Mouse (Mus musculus): Measurements from ENCODE around the gene Prkcd. TPM values are rescaled to one million over a fixed set of nuclear protein-coding genes. Genes with fewer than 3 reads are reported as not detected.

The Prkcd gene
- polyA plus RNA-seq, 2 experiments = 11.4 to 18.7 TPM

DNA sequence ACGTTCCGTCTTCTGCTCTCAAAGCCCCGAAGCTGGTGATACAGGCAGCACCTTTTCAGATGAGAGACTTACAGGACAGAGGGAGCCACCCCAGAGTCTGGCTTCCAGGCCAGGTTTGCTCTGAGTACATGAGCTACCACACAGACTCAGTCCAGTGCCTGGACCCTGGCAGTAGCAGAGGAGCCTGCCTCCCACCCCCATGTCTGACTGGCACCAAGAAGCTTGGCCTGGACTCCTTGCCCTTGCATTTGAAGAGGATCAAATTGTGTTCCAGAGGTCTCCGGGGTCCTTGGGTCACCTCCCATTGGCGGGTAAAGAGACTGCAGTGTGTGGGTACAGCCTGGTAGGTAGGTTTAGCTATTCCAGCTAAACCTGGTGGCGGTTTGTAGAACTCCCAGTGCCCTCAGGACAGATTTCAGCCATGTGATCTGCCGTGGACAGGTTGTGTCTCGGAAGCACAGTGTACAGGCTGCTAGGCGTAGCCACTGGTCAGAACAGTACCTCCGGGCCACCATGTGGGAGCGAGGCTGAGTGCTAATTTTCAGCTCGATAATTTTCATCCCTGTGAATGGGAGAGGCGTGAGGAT, 65.1 kb downstream of the Prkcd start:
- H3K9ac ChIP-seq (replicated peaks) = no peak overlapping the region
- ATAC-seq (ENCODE audit: insufficient read depth) (no peak), DNase-seq (ENCODE audit: low read depth in 3 of 3, low spot score in 3 of 3) (no peak)
- WGBS (ENCODE audit: insufficient replicate concordance) = 79% methylated on average over 13 of the region's 13 CpGs
- H3K36me3 ChIP-seq (replicated peaks; ENCODE audit: control insufficient read depth, insufficient read depth, low read depth) = peaks cover 50% of the 10 kb centered on the region
- no peak overlapping the region for H3K4me3 ChIP-seq (ENCODE audit: insufficient read depth in 1 of 2, low read depth in 2 of 2, low read length in 2 of 2)
- no peaks in the 10 kb centered on the region for H3K27me3 ChIP-seq (ENCODE audit: control insufficient read depth, insufficient read depth, low read length)
- peaks cover 24 to 30% of the 10 kb centered on the region in 2 experiments for H3K4me1 ChIP-seq (replicated peaks; ENCODE audit: control insufficient read depth in 2 of 2, insufficient read depth in 2 of 2, low read length in 1 of 2)
- TF ChIP-seq EP300 (IDR thresholded peaks at IDR 0.05; ENCODE audit: low read depth) = no peak
- TF ChIP-seq CTCF (IDR thresholded peaks at IDR 0.05; ENCODE audit: low read depth) = peak; percentile 21; the same call in 1 of the 2 replicates
- H3K9me3 ChIP-seq (ENCODE audit: control insufficient read depth, low read length) = no peaks in the 10 kb centered on the region
- peak overlapping the region; percentile 81 for H3K27ac ChIP-seq
- H3K4me2 ChIP-seq (ENCODE audit: low read depth) = no peak overlapping the region

DNA sequence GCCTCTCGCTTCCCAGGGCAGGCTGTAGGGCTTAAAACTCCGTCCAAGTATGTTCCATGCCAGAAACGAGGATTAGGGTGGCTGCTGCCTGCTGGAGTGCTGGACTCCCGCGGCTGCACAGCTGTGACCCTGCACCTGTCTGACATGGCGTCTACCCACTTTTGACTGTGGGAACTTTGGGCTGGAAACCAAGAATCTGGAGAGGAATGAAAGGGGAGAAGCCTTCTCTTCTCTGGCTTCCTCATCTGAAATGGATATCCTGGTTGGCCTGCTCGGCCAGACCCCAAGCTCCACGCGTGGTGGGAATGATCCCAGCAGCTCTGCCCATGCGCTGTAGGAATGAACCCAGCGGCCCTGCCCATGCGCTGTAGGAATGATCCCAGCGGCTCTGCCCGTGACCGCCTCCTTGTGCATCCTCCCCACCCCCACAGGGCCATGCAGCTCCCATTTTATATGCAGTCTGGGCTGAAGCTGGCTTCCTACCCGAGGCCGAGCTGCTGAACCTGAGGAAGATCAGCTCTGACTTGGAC, 66.6 kb downstream of the Prkcd start:
- Histone ChIP-seq H3K27me3 (ENCODE audit: control insufficient read depth, insufficient read depth, low read length) (no peaks in the 10 kb centered on the region), H3K4me3 (ENCODE audit: insufficient read depth in 1 of 2, low read depth in 2 of 2, low read length in 2 of 2) (no peak overlapping the region), H3K27ac (no peak overlapping the region), H3K9ac (replicated peaks) (no peak overlapping the region), H3K4me1 (replicated peaks; ENCODE audit: control insufficient read depth in 2 of 2, insufficient read depth in 2 of 2, low read length in 1 of 2) (peaks cover 18 to 24% of the 10 kb centered on the region in 2 experiments), H3K9me3 (ENCODE audit: control insufficient read depth, low read length) (no peaks in the 10 kb centered on the region), H3K36me3 (replicated peaks; ENCODE audit: control insufficient read depth, insufficient read depth, low read depth) (peaks cover 40% of the 10 kb centered on the region), H3K4me2 (ENCODE audit: low read depth) (no peak overlapping the region)
- no peak for DNase-seq (ENCODE audit: low read depth in 3 of 3, low spot score in 3 of 3)
- no peak for ATAC-seq (ENCODE audit: insufficient read depth)
- WGBS (ENCODE audit: insufficient replicate concordance) = 90% methylated on average over 17 of the region's 17 CpGs
- TF ChIP-seq CTCF (IDR thresholded peaks at IDR 0.05; ENCODE audit: low read depth) = no peak
- TF ChIP-seq EP300 (IDR thresholded peaks at IDR 0.05; ENCODE audit: low read depth) = no peak

DNA sequence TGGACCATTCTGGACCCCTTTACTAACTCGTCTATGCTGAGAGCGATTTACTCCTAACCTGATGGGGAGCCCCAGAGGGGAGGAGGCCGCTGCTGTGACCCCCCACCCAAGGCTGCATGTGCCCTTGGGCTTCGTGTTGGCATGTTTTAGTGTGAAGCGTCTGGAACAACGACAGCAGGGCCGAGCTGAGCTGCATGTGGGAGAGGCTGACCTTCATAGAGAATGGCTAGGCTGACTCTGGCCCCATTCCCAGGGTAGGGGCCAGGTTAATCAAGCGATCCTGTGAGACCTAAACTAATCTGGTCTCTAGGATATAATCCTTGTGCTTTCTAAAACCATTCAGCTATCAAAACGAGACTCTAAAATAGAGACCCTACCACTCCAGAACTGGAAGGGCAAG, 68.3 kb downstream of the Prkcd start:
- ATAC-seq (ENCODE audit: insufficient read depth) (no peak), DNase-seq (ENCODE audit: low read depth in 3 of 3, low spot score in 3 of 3) (no peak)
- Histone ChIP-seq H3K9ac (replicated peaks) (no peak overlapping the region), H3K4me3 (ENCODE audit: insufficient read depth in 1 of 2, low read depth in 2 of 2, low read length in 2 of 2) (no peak overlapping the region), H3K4me2 (ENCODE audit: low read depth) (no peak overlapping the region), H3K36me3 (replicated peaks; ENCODE audit: control insufficient read depth, insufficient read depth, low read depth) (peaks cover 40% of the 10 kb centered on the region), H3K9me3 (ENCODE audit: control insufficient read depth, low read length) (no peaks in the 10 kb centered on the region), H3K27ac (no peak overlapping the region), H3K4me1 (replicated peaks; ENCODE audit: control insufficient read depth in 2 of 2, insufficient read depth in 2 of 2, low read length in 1 of 2) (peaks cover 7 to 16% of the 10 kb centered on the region in 2 experiments), H3K27me3 (ENCODE audit: control insufficient read depth, insufficient read depth, low read length) (no peaks in the 10 kb centered on the region)
- WGBS (ENCODE audit: insufficient replicate concordance) = 81% methylated on average over 9 of the region's 9 CpGs
- no peak for TF ChIP-seq CTCF (IDR thresholded peaks at IDR 0.05; ENCODE audit: low read depth)
- TF ChIP-seq EP300 (IDR thresholded peaks at IDR 0.05; ENCODE audit: low read depth) = no peak

DNA sequence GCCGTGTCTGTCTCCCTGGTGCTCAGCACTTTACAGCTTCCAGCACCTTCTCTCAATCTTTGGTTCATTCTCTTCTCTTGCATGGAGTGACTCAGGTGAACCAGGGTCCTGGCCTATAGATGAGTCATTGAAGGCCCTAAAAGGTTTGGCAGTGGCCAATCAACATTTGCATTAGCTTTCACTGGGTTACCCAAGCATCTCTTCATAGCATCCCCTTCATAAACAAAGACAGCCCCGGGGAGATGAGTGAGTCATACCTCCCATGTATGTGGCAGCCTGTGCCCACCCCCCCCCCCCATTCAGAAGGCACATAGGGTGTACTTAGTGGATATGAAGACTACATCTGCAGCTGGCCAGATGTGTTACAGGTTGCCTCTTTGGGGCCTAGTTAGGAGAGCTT, 69.4 kb downstream of the Prkcd start:
- 78% methylated on average over 2 of the region's 2 CpGs for WGBS (ENCODE audit: insufficient replicate concordance)
- peaks cover 9 to 13% of the 10 kb centered on the region in 2 experiments for H3K4me1 ChIP-seq (replicated peaks; ENCODE audit: control insufficient read depth in 2 of 2, insufficient read depth in 2 of 2, low read length in 1 of 2)
- peaks cover 40% of the 10 kb centered on the region for H3K36me3 ChIP-seq (replicated peaks; ENCODE audit: control insufficient read depth, insufficient read depth, low read depth)
- H3K4me2 ChIP-seq (ENCODE audit: low read depth) = no peak overlapping the region
- no peaks in the 10 kb centered on the region for H3K9me3 ChIP-seq (ENCODE audit: control insufficient read depth, low read length)
- no peak overlapping the region for H3K27ac ChIP-seq
- H3K9ac ChIP-seq (replicated peaks) = no peak overlapping the region
- H3K27me3 ChIP-seq (ENCODE audit: control insufficient read depth, insufficient read depth, low read length) = no peaks in the 10 kb centered on the region
- DNase-seq (ENCODE audit: low read depth in 3 of 3, low spot score in 3 of 3) (no peak), ATAC-seq (ENCODE audit: insufficient read depth) (no peak)
- H3K4me3 ChIP-seq (ENCODE audit: insufficient read depth in 1 of 2, low read depth in 2 of 2, low read length in 2 of 2) = no peak overlapping the region
- TF ChIP-seq EP300 (IDR thresholded peaks at IDR 0.05; ENCODE audit: low read depth) (no peak), CTCF (IDR thresholded peaks at IDR 0.05; ENCODE audit: low read depth) (no peak)

DNA sequence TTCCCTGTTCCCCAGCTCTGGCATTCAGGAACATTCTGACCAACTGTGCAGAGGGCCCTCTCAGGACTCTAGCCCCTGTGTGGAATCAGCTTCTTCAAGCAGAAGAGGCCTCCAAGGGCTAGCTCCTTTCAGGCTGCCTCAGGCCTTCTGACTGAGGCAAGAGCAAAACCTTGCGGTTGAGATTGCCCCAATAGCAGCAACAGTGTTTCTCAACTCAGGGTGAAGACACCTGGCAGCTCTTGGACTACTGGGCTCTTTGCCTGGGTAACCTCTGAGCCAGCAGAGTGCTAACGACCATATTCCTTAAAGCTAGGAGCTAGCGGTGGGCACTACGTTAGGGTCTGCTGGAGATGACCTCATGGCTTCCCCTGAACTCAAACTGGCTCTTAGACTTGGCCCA, 72.8 kb downstream of the Prkcd start:
- ATAC-seq (ENCODE audit: insufficient read depth) = no peak
- DNase-seq (ENCODE audit: low read depth in 3 of 3, low spot score in 3 of 3) = no peak
- 75% methylated on average over 4 of the region's 4 CpGs for WGBS (ENCODE audit: insufficient replicate concordance)
- Histone ChIP-seq H3K4me2 (ENCODE audit: low read depth) (no peak overlapping the region), H3K4me1 (replicated peaks; ENCODE audit: control insufficient read depth in 2 of 2, insufficient read depth in 2 of 2, low read length in 1 of 2) (peaks cover 26 to 27% of the 10 kb centered on the region in 2 experiments), H3K36me3 (replicated peaks; ENCODE audit: control insufficient read depth, insufficient read depth, low read depth) (peaks cover 14% of the 10 kb centered on the region), H3K27ac (no peak overlapping the region), H3K4me3 (ENCODE audit: insufficient read depth in 1 of 2, low read depth in 2 of 2, low read length in 2 of 2) (no peak overlapping the region), H3K9me3 (ENCODE audit: control insufficient read depth, low read length) (no peaks in the 10 kb centered on the region), H3K27me3 (ENCODE audit: control insufficient read depth, insufficient read depth, low read length) (no peaks in the 10 kb centered on the region), H3K9ac (replicated peaks) (no peak overlapping the region)
- no peak for TF ChIP-seq CTCF (IDR thresholded peaks at IDR 0.05; ENCODE audit: low read depth)
- no peak for TF ChIP-seq EP300 (IDR thresholded peaks at IDR 0.05; ENCODE audit: low read depth)

Data from liver, embryonic 14.5 days (tissue).